Comparison of ENCODE assay signal across 18 mouse cellular contexts in the genomic region with DNA sequence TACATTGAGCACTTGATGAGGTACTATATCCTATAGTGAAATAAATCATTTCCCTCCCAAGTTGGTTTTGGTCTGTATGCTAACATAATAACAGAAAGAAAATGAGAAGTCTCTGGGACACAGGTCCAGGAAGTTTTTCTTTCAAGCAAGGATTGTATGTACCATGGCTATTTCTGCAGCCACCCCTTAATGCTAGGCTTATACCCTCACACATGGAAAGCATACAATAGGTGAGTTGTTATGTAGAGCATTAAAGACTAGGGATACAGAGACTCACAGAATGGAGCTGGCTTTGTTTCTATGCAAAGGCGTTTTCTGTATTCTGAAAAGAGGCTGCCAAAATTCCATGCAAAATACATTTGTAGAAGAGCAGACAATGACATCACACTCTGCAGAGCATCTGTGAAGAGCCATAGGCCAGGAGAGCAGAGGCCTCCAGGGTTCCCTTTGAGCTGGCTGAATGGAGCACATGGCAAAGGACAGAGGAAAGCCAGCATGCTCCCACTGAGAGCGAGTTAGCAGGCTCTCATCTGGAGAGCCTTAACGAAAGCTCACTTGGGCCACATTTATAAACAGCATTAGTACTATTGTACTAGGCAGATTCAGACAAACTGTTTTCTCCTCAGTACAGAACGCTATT.
A peak's percentile ranks its signal among the peaks of the same experiment; 100 is the strongest.
DNase-seq lines count a peak whose midpoint lies in the region; ATAC-seq lines count a peak whose summit lies in the region.
"Had no signal": no experiment of that assay in that cellular context is flagged by ENCODE, and none has a peak within 500 bp of the region (broad histone marks: within the 10 kb centered on the region; RNA-seq: fewer than 3 reads in every experiment).

No protein-coding gene starts in this region.

- H3K4me3 ChIP-seq in hindbrain, embryonic 16.5 days (ENCODE audit: low read length) = no peak overlapping the region
- H3K4me3 ChIP-seq in kidney, embryonic 15.5 days (replicated peaks) = no peak overlapping the region
- H3K4me3 ChIP-seq: embryonic facial prominence, embryonic 13.5 days; limb, embryonic 13.5 days; myocyte had no signal

- no peaks in the 10 kb centered on the region for H3K27me3 ChIP-seq in hindbrain, embryonic 16.5 days (replicated peaks; ENCODE audit: control insufficient read depth, insufficient read depth, low read length)
- H3K27me3 ChIP-seq in kidney, embryonic 15.5 days = no peaks in the 10 kb centered on the region
- H3K27me3 ChIP-seq: embryonic facial prominence, embryonic 13.5 days; limb, embryonic 13.5 days had no signal

- peak; percentile 7 for DNase-seq in gastrocnemius, postnatal 25 days
- no peak for DNase-seq in gastrocnemius, postnatal 14 days
- DNase-seq in right cerebral cortex, postnatal 10 days (ENCODE audit: low spot score in 2 of 2) = peak; percentile 18 to 19
- no peak for DNase-seq in right cerebral cortex, postnatal 14 days
- DNase-seq in spleen, adult 12 weeks (ENCODE audit: low spot score) = no peak
- DNase-seq: adrenal gland, postnatal 10 days; cerebellum, postnatal 25 days; kidney, postnatal 36 days; lung, adult 18-20 months; lung, postnatal 4 days; right cerebral cortex, adult 18-20 months had no signal

- peak; percentile 61 for ATAC-seq in hindbrain, embryonic 16.5 days
- ATAC-seq in activated CD4-positive, CD25-positive, alpha-beta regulatory T cell, adult 4 months = no peak
- no peak for ATAC-seq in kidney, embryonic 15.5 days (replicated peaks; ENCODE audit: low FRiP score)

- intact Hi-C loops in gastrocnemius, postnatal 14 days (cut with DNase I; ENCODE audit: low total_unique reads) = no loop called here

- no peak overlapping the region for H3K4me2 ChIP-seq in hindbrain, embryonic 16.5 days (ENCODE audit: low read length)
- no peak overlapping the region for H3K4me2 ChIP-seq in kidney, embryonic 15.5 days
- H3K4me2 ChIP-seq: embryonic facial prominence, embryonic 13.5 days; limb, embryonic 13.5 days had no signal

- H3K9me3 ChIP-seq in hindbrain, embryonic 16.5 days (ENCODE audit: control insufficient read depth, low read length) = peaks cover 3% of the 10 kb centered on the region; the same call in 1 of the 2 replicates
- H3K9me3 ChIP-seq in kidney, embryonic 15.5 days (replicated peaks) = no peaks in the 10 kb centered on the region
- H3K9me3 ChIP-seq: embryonic facial prominence, embryonic 13.5 days; G1E; limb, embryonic 13.5 days had no signal

- no peaks in the 10 kb centered on the region; the same call in 1 of the 2 replicates for H3K4me1 ChIP-seq in hindbrain, embryonic 16.5 days (ENCODE audit: control insufficient read depth, insufficient read depth, low read depth, low read length)
- H3K4me1 ChIP-seq in kidney, embryonic 15.5 days = no peaks in the 10 kb centered on the region
- H3K4me1 ChIP-seq: limb, embryonic 13.5 days had no signal

- H3K27ac ChIP-seq in hindbrain, embryonic 16.5 days (ENCODE audit: low read depth, low read length) = no peak overlapping the region
- H3K27ac ChIP-seq in kidney, embryonic 15.5 days = no peak overlapping the region
- H3K27ac ChIP-seq: embryonic facial prominence, embryonic 13.5 days; limb, embryonic 13.5 days had no signal

- 27% methylated on average over 4 of the region's 4 CpGs for WGBS in hindbrain, embryonic 16.5 days
- 82% methylated on average over 4 of the region's 4 CpGs for WGBS in kidney, embryonic 15.5 days

- H3K9ac ChIP-seq in hindbrain, embryonic 16.5 days (ENCODE audit: low read depth, low read length) = no peak overlapping the region
- no peak overlapping the region for H3K9ac ChIP-seq in kidney, embryonic 15.5 days
- H3K9ac ChIP-seq: embryonic facial prominence, embryonic 13.5 days; limb, embryonic 13.5 days had no signal

- H3K36me3 ChIP-seq in hindbrain, embryonic 16.5 days (ENCODE audit: control insufficient read depth, insufficient read depth, low read length) = no peaks in the 10 kb centered on the region
- H3K36me3 ChIP-seq in kidney, embryonic 15.5 days = no peaks in the 10 kb centered on the region
- H3K36me3 ChIP-seq: embryonic facial prominence, embryonic 13.5 days; G1E; limb, embryonic 13.5 days had no signal

Comparison
In these comparisons a context has a peak if more than half of its experiments do, and no peak if none do; other contexts are left out.
1. DNase-seq: peak in gastrocnemius, postnatal 25 days (single experiment) and right cerebral cortex, postnatal 10 days (2 of 2); none in gastrocnemius, postnatal 14 days (single experiment), right cerebral cortex, postnatal 14 days (single experiment) and spleen, adult 12 weeks (single experiment).